Mouse (Mus musculus) mature B cell (primary cell): ENCODE data around the gene Enkd1.

Source experiments
- in situ Hi-C: fragments of 300-500 bp; cut with MboI; formaldehyde crosslinking; loops from 2 replicates; pipeline ENCODE4 v1.14.3; 2019

Enkd1 gene

DNA sequence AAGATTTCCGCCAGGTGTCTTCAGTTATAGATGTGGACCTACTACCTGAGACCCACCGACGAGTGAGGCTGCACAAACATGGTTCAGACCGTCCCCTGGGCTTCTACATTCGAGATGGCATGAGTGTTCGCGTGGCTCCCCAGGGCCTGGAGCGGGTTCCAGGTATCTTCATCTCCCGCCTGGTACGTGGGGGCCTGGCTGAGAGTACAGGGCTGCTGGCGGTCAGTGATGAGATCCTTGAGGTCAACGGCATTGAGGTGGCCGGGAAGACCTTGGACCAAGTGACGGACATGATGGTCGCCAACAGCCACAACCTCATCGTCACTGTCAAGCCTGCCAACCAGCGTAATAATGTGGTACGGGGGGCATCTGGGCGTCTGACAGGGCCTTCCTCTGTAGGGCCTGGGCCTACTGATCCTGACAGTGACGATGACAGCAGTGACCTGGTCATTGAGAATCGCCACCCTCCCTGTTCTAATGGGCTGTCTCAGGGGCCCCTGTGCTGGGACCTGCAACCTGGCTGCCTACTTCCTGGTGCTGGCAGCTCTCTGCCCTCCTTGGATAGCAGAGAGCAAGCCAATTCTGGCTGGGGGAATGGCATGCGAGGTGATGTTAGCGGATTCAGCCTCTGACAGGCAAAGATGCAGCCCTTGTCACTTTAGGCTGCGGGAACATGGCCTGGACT, 5.1 kb downstream of the Enkd1 start:
- in situ Hi-C loops: loop anchor here (25.0 kb wide), 1 partner anchor 234 kb away; the partner anchor contains the start of genes Ctrl, Lcat and Psmb10

DNA sequence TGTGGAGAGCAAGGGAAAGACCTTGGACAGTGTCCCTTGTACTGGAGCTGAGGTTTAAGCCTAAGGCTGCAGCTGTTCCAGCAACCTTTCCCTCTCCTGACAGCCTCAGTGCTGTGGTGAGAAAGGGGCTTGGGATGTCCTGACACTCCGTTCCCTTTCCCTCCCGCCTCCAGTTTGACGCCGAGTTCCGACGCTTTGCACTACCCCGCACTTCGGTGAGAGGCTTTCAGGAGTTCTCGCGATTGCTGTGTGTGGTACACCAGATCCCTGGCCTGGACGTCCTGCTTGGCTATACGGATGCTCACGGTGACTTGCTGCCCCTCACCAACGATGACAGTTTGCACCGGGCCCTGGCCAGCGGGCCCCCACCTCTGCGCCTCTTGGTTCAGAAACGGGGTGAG, 6.0 kb downstream of the Enkd1 start:
- in situ Hi-C loops: loop anchor here (25.0 kb wide), 1 partner anchor 235 kb away; the partner anchor contains the start of genes Ctrl, Lcat and Psmb10

DNA sequence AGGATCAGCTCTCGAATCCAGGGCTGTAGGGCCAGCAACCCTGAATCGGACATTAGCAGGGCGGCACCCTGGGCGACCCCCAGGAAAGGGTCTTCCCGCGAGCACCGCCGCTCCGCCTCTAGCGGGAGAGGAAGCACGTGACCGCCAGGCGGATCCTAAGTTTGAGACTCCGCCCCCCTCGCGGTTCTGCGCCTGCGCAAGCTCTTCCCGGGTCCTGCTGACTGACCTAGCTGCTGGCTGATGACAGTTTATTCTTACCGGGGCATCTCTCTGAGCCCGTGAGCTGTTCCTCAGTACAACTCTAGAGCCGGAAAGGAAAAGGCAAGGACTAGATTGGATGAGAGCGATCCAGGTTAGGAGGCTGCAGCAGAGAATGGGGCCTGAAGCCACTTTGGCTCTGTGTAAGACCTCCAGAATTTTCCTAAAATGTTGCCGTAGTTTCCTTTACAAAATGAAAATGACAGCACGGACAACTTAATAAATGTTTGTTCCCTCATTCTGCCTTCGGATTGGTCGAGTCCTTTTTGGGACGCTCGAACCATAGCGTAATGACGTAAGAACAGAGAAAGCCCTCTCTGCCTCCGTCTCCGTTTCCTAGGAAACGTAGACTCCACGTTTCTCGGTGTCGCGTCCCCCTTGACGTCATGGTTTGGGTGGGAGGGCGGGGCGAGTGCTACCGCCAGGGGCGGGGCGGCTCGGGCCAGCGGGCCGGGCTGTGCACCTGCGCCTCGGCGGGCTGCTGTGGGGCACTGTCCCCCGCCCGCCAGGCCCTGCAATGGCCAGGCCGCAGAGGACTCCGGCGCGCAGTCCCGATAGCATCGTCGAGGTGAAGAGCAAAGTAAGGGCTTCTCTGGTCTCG, 6.8 kb downstream of the Enkd1 start, which contains the start of the genes Acd and Pard6a:
Gene Acd (minus strand): TSS at position 137 of the 859 bp plus-strand sequence.
Gene Pard6a (plus strand): TSS at position 183 of the 859 bp plus-strand sequence.
- in situ Hi-C loops: loop anchor here (25.0 kb wide), 1 partner anchor 236 kb away; the partner anchor contains the start of genes Ctrl, Lcat and Psmb10

DNA sequence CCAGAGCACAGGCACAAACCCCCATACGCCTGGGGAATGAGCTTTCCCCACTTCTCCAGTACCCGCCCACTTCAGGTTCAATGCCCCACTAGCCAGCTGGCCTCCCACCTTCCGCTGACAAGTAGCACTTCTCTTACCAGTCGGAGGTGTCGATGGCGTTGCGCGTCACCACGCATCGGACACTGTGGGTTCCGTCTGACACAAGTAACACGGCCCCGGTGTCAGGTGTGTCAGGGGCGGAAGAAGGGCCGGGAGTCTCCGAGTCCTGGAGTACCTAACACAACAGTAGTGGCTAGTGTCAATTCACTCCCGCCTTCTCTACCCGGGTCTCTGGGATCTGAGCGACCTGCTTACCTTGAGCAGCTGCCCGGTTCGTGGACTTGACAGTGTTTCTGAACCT, 7.4 kb downstream of the Enkd1 start:
- in situ Hi-C loops: loop anchor here (25.0 kb wide), 1 partner anchor 237 kb away; the partner anchor contains the start of genes Ctrl, Lcat and Psmb10

DNA sequence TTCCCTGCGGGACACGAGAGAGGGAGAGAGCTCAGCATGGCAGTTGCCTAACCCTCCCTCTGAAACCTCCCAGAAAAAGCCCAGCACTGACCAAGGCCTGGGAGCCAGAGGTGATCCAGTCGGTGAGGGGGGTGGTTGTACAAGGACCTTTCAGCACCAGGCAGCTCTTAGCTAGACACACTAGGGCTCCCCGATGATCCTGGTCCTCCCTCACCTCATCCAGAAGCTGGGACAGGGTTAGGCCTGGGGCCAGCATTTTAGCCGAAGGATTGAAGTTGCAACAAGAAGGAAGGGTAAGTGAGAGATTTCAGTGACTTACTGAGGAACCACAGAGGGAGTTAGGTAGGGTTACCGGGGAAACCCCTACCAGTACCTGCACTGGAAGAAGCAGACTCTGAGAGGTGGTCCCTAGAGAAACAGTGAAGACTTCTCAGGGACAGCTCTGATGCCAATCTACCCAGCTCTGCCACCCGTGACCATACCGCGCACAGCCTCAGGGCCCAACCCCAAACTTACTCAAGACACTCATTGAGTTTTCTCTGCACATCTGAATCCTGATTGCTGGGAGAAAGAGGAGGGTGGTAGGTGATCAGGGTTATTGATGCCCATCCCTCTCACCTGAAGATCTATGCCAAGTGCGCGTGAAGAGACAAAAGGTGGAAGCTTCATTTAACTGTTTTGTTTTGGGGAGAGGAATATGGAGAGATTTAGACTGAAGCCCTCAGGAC, 8.4 kb downstream of the Enkd1 start:
- in situ Hi-C loops: loop anchor here (25.0 kb wide), 1 partner anchor 238 kb away; the partner anchor contains the start of genes Ctrl, Lcat and Psmb10

DNA sequence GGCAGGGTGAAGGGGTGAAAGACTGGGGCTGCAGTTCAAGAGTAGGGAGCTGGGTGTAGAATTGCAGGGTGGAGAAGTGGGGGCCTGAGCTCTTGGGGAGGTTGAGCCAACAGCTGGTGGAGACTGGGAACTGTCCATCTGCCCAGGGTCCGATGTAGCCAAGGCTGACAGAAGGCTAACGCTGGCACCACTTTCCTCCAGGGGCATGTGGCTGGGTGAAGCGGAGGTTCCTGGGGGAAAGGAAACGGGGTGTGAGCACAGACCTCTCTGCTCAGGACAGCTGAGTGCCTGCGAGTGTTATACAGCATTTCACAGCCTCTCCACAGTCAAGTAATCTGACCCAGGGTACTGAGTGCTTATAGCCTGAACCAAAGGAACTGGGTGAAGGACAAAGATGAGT, 9.3 kb downstream of the Enkd1 start:
- in situ Hi-C loops: no loop called here

DNA sequence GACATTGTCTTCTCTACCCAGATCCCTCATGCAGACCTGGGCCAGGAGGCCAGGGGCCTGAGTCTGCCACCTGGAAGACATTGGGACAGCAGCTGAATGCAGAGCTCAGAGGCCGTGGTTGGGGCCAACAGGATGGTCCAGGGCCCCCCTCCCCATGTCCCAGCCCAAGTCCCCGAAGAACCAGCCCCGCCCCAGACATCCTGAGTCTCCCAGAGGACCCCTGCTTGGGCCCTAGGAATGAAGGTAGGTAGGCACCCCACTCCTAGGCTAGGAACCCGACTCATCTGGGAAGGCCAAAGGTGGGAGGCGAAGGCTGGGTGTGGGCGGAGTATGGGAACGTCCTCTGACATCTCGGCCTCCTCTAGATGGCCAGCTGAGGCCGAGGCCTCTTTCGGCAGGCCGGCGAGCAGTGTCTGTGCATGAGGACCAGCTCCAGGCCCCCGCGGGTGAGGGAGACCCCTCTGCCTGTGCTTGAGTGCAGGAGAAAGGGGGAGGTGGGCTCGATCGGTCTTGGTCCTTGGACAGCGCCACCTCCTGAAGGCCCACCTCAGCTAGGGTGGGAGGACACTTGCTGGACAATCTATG, 10.7 kb downstream of the Enkd1 start:
- in situ Hi-C loops: no loop called here

DNA sequence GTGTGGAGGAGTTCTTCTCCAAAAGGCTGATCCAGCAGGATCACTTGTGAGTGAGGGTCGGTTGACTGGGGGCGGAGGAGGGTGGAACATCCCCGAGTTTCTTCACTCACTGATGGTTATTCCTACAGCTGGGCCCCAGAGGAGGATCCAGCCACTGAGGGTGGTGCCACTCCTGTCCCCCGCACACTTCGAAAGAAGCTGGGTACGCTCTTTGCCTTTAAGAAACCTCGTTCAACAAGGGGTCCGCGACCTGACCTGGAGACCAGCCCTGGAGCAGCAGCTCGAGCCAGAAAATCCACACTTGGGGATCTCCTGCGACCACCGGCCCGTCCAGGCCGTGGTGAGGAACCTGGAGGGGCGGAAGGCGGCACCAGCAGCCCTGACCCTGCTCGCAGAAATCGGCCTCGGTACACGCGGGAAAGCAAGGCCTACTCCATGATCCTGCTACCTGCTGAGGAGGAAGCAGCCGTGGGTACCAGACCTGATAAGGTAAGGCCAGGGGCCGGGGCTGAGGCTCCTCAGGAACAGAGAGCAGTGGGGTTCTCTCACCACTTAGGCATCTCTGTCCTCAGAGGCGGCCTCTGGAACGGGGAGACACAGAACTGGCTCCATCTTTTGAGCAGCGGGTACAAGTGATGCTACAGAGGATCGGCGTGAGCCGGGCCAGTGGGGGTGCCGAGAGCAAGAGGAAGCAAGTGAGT, 12.8 kb downstream of the Enkd1 start:
- in situ Hi-C loops: no loop called here

DNA sequence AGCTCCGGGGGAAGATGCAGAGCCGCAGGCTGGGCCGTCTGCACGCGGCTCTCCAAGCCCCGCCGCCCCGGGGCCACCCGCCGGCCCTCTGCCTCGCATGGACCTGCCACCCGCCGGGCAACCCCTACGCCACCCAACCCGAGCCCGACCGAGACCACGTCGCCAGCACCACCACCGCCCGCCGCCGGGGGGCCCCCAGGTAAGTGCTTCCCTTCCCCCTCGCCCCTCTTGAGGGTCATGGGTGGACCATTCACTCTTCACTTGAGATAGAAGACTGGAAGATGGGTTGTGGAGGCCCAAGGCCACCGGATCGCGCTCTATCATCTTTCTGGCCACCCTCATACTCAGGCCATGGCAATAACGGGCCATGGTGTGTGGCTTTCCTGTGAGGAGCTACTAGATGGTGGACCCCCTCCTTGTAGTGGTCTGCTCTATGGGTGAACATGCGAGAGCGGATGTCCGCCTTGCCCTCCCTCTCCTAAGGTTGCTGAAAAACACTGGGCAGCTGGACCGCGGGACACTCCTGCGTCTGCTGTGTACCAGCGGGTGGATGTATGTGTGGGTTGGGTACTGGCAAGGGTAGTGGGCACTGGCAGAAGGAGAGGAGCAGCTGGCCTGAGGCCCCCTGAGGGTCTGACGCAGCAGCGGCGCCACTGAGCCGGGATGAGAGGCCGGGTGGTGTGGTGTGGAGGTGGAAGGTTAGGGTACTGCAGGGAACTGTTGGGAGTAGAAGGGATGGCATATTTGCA, 13.8 kb downstream of the Enkd1 start:
- in situ Hi-C loops: no loop called here

DNA sequence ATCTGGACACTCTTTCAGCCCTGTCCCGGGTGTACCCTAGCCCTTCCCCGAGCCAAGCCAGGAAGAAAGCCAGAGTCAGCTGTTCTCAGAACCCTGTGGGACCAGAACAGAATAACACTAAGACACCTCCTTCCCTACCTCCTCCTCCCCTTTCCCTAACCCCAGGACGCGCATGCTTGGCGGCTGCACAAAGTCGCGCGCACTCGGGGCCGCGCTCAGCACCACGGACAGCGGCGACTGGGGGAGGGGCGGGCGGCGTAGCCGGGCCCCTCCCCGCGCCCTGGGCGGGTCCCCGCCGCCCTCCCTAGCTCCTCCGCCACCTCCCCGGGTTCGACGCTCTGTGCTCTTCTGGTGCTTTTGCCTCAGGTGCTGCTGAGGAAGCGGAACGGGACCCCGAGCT, 14.4 kb downstream of the Enkd1 start:
- in situ Hi-C loops: no loop called here

DNA sequence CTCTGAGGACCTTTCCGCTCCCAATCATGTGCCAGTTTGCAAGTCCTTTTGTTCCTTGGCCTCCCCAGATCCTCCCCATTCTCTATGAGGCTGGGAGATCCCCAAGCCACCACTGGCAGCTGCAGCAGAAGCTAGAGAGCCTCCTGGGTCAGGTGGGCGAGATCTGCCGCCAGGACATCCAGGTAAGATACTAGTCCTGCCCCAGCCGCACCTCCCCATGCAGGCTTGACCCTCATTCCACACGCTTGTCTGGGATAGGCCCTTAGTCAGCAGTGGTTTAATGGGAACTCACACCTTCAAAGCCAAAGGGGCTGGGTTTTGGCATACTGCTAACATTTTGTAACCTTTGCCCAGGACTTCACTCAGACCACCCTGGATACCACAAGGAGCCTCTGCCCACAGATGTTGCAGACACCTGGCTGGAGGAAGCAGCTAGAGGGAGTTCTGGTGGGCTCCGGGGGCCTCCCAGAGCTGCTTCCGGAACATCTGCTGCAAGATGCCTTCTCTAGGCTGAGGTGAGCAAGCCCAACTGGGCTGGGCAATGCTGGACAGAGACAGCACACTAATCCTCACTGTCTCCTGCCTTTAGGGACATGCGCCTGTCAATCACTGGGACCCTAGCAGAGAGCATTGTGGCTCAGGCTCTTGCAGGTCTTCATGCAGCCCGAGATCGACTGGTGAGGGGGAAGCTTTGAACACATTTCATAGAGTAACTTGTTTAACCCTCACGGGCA, 15.4 kb downstream of the Enkd1 start:
- in situ Hi-C loops: no loop called here

DNA sequence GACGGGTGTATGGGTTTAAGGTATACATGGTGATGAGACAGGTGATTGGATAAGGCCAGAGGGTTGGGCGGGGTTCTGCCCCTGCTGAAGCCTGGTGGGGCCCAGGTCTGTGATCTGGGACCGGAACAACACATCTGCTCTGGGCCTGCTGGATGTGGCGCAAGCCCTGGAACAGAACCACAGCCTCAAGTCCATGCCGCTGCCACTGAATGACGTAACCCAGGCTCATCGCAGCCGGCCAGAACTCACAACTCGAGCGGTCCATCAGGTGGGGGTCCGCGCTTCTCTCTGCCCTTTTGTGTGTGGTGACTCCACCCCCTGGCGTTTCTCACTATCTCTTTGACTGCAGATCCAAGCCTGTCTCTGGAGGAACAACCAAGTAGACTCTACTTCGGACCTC, 17.0 kb downstream of the Enkd1 start:
- in situ Hi-C loops: no loop called here

DNA sequence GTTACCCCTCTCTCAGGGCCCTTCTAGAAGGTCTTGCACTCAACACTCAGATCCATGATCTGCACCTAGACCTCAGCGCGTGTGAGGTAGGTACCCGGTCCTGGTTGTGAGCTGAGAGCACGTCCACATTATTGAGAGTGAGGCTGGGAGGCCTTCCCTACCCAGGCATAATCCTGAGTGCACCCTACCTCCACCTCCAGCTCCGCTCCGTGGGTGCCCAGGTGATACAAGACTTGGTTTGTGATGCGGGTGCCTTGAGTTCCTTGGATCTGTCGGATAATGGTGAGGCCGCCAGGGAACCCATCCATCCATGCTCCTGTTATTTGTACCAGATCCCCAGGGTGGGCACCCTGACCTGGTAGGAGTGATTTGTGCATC, 18.0 kb downstream of the Enkd1 start:
- in situ Hi-C loops: no loop called here

DNA sequence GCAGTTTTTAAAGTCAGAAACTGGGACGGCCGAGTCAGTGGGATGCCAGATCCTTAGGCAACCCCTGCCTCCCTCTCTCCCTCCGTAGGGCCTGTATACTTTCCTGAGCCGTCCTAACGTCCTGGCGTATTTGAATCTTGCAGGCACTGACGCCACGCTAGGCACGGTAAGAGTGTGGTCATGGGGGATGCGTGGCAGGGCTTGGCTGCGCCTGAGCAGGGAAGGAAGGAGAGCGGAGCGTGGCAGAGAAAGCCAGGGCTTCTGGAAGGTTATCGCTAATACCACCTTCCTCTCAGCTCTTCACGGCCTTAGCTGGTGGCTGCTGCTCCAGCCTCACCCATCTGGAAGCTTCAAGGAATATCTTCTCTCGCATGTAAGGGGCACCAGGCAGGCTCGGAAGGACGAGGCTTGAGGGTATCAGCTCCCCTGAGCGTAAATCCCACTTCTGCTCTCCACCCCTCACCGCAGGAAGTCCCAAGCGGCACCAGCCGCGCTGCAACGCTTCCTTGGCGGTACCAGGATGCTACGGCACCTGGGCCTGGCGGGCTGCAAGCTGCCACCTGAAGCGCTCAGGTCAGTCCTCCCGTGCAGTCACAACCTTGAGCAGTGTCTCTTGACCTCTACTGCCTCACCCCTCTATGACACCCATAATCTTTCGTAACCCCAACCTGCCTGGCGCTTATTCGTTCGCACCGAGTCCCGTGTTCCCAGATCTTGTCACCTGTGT, 18.6 kb downstream of the Enkd1 start:
- in situ Hi-C loops: no loop called here

DNA sequence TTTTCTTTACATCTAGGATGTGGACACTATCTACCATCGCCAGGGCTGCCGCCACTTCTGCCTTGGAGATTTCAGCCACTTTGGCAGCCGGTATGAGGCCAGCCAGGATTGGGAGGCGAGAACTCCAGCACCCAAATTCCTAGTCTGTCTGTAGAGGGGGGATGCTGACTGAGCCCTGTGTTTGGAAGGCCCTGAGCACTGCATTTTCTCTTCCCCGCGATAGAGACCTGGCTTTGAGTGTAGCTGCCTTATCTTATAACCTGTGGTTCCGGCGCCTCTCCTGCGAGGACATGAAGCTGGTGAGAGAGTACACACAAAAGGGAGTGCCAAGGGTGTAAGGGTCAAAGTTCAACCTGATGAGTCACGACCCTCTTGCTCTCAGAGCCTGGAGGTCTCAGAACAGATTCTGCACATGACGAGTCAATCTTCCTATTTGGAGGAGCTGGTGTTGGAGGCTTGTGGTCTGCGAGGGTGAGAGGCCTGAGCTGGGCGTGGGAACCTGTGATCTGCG, 19.7 kb downstream of the Enkd1 start:
- in situ Hi-C loops: no loop called here

DNA sequence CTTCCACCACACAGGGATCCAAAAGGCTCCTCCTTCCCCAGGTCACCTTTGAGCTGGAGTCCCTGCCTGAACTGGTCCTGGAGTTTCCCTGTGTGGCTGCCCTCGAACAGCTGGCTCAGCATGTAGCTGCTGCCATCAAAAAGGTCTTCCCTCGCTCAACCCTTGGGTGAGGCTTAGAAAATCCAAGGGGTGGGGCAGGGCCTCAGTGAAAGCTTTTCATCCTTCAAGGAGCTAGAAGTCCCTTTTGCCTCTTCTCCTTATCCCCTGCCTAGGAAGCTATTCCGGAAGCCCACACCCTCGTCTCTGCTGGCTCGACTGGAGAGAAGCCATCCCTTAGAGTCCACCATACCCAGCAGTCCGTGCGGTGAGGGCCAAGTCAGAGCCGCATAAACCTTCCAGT, 20.5 kb downstream of the Enkd1 start:
- in situ Hi-C loops: no loop called here

DNA sequence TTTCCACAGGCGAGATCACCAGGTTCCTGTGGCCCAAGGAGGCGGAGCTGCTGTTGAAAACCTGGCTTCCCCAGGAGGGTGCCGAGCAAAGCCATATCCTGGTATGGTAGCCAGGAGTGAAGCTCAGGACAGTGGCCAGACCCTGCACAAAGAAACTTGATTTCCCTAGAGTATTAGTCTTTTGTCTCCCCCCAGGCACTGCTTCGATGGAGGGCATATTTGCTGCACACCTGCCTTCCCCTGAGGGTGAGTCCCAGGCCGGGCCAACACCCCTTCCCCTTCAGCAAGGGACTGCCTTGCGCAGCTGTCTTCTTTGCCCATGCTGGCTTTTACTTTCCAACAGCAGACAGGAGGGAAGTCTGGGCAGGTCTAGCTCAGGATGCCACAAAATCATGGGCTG, 21.5 kb downstream of the Enkd1 start:
- in situ Hi-C loops: no loop called here

DNA sequence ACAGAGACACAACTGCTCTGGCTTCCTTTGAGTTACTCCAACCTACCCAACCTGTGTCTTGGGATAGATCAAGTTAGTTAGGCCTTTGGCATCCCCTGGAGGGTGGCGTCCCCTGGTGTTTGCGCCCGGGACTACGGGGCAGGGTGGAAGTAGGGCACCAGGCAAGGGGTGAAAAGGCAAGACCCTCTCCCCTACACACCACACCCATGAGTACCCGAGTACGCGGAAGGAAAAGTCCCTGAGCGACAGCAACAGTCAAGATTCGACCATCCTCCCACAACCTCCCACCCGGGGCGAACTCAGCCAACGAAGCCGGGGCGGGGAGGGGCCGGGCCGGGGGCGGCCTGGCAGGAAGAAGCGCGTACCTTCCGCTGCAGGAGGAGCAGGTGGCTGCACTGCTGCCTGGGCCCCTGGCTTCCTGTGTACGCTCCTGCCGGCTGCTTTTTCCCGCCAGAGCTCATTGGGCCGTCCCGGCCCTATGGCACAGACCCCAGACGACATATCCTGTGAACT, 22.2 kb downstream of the Enkd1 start, which contains the start of gene Carmil2:
Gene Carmil2 (plus strand): TSS at position 479 of the 513 bp plus-strand sequence.
- in situ Hi-C loops: no loop called here
